Mouse (Mus musculus) heart, postnatal 0 days (tissue): Measurements from ENCODE around the gene Gdi2.
"Not testable (repeated sequence)": the region's sequence is repeated elsewhere in the genome, so short reads cannot be mapped to it uniquely, and the experiment has no call there.

Experiments
- CTCF ChIP-seq: IDR thresholded peaks from 2 replicates; pipeline ENCODE4 v1.5.1; 2016; ENCODE audit warnings: antibody characterized with exemption, control low read depth, low read depth
- EP300 ChIP-seq: IDR thresholded peaks from 2 replicates; pipeline ENCODE4 v1.6.1; 2016; ENCODE audit warnings: antibody characterized with exemption, low read depth

DNA sequence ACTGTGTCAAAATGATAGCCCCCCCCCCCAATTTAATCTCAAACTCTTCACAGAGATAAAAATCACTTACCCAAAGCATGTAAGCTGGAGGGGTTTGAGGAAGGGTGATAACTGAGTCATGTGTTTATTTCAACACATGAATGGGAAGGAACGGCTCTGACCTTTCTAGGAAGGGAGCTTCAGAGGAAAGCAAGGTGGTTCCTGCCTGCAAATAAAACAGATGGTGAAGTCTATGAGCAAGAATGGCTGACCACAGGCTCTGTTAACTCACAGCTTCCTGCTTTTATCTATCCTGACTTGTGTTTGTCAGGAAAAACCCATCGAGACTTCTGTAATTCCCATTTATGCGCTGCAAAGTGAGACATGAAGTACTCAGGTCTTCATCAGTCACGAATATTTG lies 18.5 kb upstream of the Gdi2 start:
- TF ChIP-seq CTCF, EP300: not testable (repeated sequence)
